Mouse (Mus musculus): Measurements from ENCODE around the gene Krt24.

The Krt24 gene

GRCm38 (mm10) chr11:99284833-99285312 lies at the start of gene Krt24:
TSS of gene Krt24 (minus strand) at chr11:99285262.
- no peak for DNase-seq (ENCODE audit: low read depth)

GRCm38 (mm10) chr11:99333426-99333825 lies 48.4 kb upstream of the Krt24 start:
- no peak for DNase-seq (ENCODE audit: low read depth)

GRCm38 (mm10) chr11:99329655-99330054 lies 44.6 kb upstream of the Krt24 start:
- DNase-seq (ENCODE audit: low read depth) = no peak

GRCm38 (mm10) chr11:99322851-99323250 lies 37.8 kb upstream of the Krt24 start, which contains the start of gene Krt25:
TSS of gene Krt25 (minus strand) at chr11:99322951.
- no peak for DNase-seq (ENCODE audit: low read depth)

- no peak for DNase-seq (ENCODE audit: low read depth)
Measured at GRCm38 (mm10) chr11:99321094-99321493, 36.0 kb upstream of the Krt24 start.

GRCm38 (mm10) chr11:99319127-99319526 lies 34.1 kb upstream of the Krt24 start:
- no peak for DNase-seq (ENCODE audit: low read depth)

- no peak for DNase-seq (ENCODE audit: low read depth)
Measured at GRCm38 (mm10) chr11:99316543-99316942, 31.5 kb upstream of the Krt24 start.

- no peak for DNase-seq (ENCODE audit: low read depth)
Measured at GRCm38 (mm10) chr11:99314594-99314993, 29.5 kb upstream of the Krt24 start.

GRCm38 (mm10) chr11:99310882-99311281 lies 25.8 kb upstream of the Krt24 start:
- peak; percentile 72 for DNase-seq (ENCODE audit: low read depth)

- peak; percentile 82 for DNase-seq (ENCODE audit: low read depth)
Measured at GRCm38 (mm10) chr11:99307579-99307978, 22.5 kb upstream of the Krt24 start.

GRCm38 (mm10) chr11:99295039-99295438 lies 10.0 kb upstream of the Krt24 start:
- peak; percentile 19 for DNase-seq (ENCODE audit: low read depth)

GRCm38 (mm10) chr11:99292846-99293245 lies 7.8 kb upstream of the Krt24 start:
- DNase-seq (ENCODE audit: low read depth) = peak; percentile 57

GRCm38 (mm10) chr11:99284011-99284410 lies 1.1 kb downstream of the Krt24 start:
- DNase-seq (ENCODE audit: low read depth) = no peak

GRCm38 (mm10) chr11:99283334-99283733 lies 1.7 kb downstream of the Krt24 start:
- DNase-seq (ENCODE audit: low read depth) = peak; percentile 13

GRCm38 (mm10) chr11:99281116-99281515 lies 3.9 kb downstream of the Krt24 start:
- no peak for DNase-seq (ENCODE audit: low read depth)

- no peak for DNase-seq (ENCODE audit: low read depth)
Measured at GRCm38 (mm10) chr11:99279986-99280385, 5.1 kb downstream of the Krt24 start.

- DNase-seq (ENCODE audit: low read depth) = no peak
Measured at GRCm38 (mm10) chr11:99276786-99277185, 8.3 kb downstream of the Krt24 start.

- DNase-seq (ENCODE audit: low read depth) = no peak
Measured at GRCm38 (mm10) chr11:99275624-99276023, 9.4 kb downstream of the Krt24 start.

GRCm38 (mm10) chr11:99272721-99273120 lies 12.3 kb downstream of the Krt24 start:
- no peak for DNase-seq (ENCODE audit: low read depth)

GRCm38 (mm10) chr11:99269192-99269591 lies 15.9 kb downstream of the Krt24 start:
- DNase-seq (ENCODE audit: low read depth) = no peak

GRCm38 (mm10) chr11:99265796-99266195 lies 19.3 kb downstream of the Krt24 start:
- DNase-seq (ENCODE audit: low read depth) = no peak

- no peak for DNase-seq (ENCODE audit: low read depth)
Measured at GRCm38 (mm10) chr11:99265220-99265619, 19.8 kb downstream of the Krt24 start.

- DNase-seq (ENCODE audit: low read depth) = no peak
Measured at GRCm38 (mm10) chr11:99256213-99256612, 28.8 kb downstream of the Krt24 start.

GRCm38 (mm10) chr11:99255316-99255715 lies 29.7 kb downstream of the Krt24 start:
- peak; percentile 23 for DNase-seq (ENCODE audit: low read depth)

- DNase-seq (ENCODE audit: low read depth) = no peak
Measured at GRCm38 (mm10) chr11:99253893-99254292, 31.2 kb downstream of the Krt24 start.

All from 416B (cell line).